Mouse (Mus musculus): Measurements from ENCODE around the gene Bmpr2. TPM values are rescaled to one million over a fixed set of nuclear protein-coding genes. Genes with fewer than 3 reads are reported as not detected.
"Not testable (repeated sequence)": the region's sequence is repeated elsewhere in the genome, so short reads cannot be mapped to it uniquely, and the experiment has no call there.

Gene Bmpr2
- total RNA-seq (2021), result 100 to 1,000 TPM in 1 of 2 experiments, 10 to 100 TPM in 1; 99.0 to 103 TPM
- long read RNA-seq, full-length matches to known transcripts, result 1 of 6 reads
- long read RNA-seq, partial matches to known transcripts, result 0 of 6 reads
- long read RNA-seq, other reads (novel, unspliced or antisense), result 5 of 6 reads

- DNase-seq (ENCODE audit: low spot score in 2 of 2), result peak; percentile 84 to 90
These were observed at the start of gene Bmpr2 for GRCm38 (mm10) chr1:59763164-59763768. TSS of gene Bmpr2 (plus strand) at chr1:59763400.

GRCm38 (mm10) chr1:59719900-59720299, 43.3 kb upstream of the Bmpr2 start:
- no peak for DNase-seq (ENCODE audit: low spot score in 2 of 2)

- peak; percentile 13 to 24 for DNase-seq (ENCODE audit: low spot score in 2 of 2)
These were observed 37.5 kb upstream of the Bmpr2 start for GRCm38 (mm10) chr1:59725661-59726060.

- no peak for DNase-seq (ENCODE audit: low spot score in 2 of 2)
These were observed 33.1 kb upstream of the Bmpr2 start for GRCm38 (mm10) chr1:59730106-59730505.

- DNase-seq (ENCODE audit: low spot score in 2 of 2), result no peak
These were observed 32.5 kb upstream of the Bmpr2 start for GRCm38 (mm10) chr1:59730737-59731136.

- DNase-seq (ENCODE audit: low spot score in 2 of 2), result peak; percentile 8 to 17
These were observed 29.1 kb upstream of the Bmpr2 start for GRCm38 (mm10) chr1:59734076-59734475.

GRCm38 (mm10) chr1:59738768-59739414, 24.3 kb upstream of the Bmpr2 start:
- DNase-seq (ENCODE audit: low spot score in 2 of 2), result no peak

- no peak for DNase-seq (ENCODE audit: low spot score in 2 of 2)
These were observed 23.4 kb upstream of the Bmpr2 start for GRCm38 (mm10) chr1:59739577-59740354.

- no peak for DNase-seq (ENCODE audit: low spot score in 2 of 2)
These were observed 14.2 kb upstream of the Bmpr2 start for GRCm38 (mm10) chr1:59749047-59749446.

GRCm38 (mm10) chr1:59749724-59750123, 13.5 kb upstream of the Bmpr2 start:
- DNase-seq (ENCODE audit: low spot score in 2 of 2), result not testable (repeated sequence)

GRCm38 (mm10) chr1:59755298-59755697, 7.9 kb upstream of the Bmpr2 start:
- DNase-seq (ENCODE audit: low spot score in 2 of 2), result no peak

- no peak for DNase-seq (ENCODE audit: low spot score in 2 of 2)
These were observed 4.9 kb upstream of the Bmpr2 start for GRCm38 (mm10) chr1:59758325-59758724.

GRCm38 (mm10) chr1:59762208-59762607, 992 bp upstream of the Bmpr2 start:
- no peak for DNase-seq (ENCODE audit: low spot score in 2 of 2)

- peak in 1 of 2 experiments; percentile 71 for DNase-seq (ENCODE audit: low spot score in 2 of 2)
These were observed 493 bp upstream of the Bmpr2 start for GRCm38 (mm10) chr1:59762651-59763163.

GRCm38 (mm10) chr1:59763781-59764251, 616 bp downstream of the Bmpr2 start:
- peak in 1 of 2 experiments; percentile 64 for DNase-seq (ENCODE audit: low spot score in 2 of 2)

GRCm38 (mm10) chr1:59764407-59764971, 1.3 kb downstream of the Bmpr2 start:
- peak; percentile 33 to 49 for DNase-seq (ENCODE audit: low spot score in 2 of 2)

GRCm38 (mm10) chr1:59765279-59765678, 2.1 kb downstream of the Bmpr2 start:
- DNase-seq (ENCODE audit: low spot score in 2 of 2), result no peak

- DNase-seq (ENCODE audit: low spot score in 2 of 2), result no peak
These were observed 3.4 kb downstream of the Bmpr2 start for GRCm38 (mm10) chr1:59766626-59767025.

GRCm38 (mm10) chr1:59771871-59772270, 8.7 kb downstream of the Bmpr2 start:
- DNase-seq (ENCODE audit: low spot score in 2 of 2), result no peak

- DNase-seq (ENCODE audit: low spot score in 2 of 2), result no peak
These were observed 17.9 kb downstream of the Bmpr2 start for GRCm38 (mm10) chr1:59781080-59781479.

- DNase-seq (ENCODE audit: low spot score in 2 of 2), result no peak
These were observed 25.8 kb downstream of the Bmpr2 start for GRCm38 (mm10) chr1:59788975-59789374.
